Comparison of ENCODE assay signal across 13 mouse cellular contexts in the genomic region with DNA sequence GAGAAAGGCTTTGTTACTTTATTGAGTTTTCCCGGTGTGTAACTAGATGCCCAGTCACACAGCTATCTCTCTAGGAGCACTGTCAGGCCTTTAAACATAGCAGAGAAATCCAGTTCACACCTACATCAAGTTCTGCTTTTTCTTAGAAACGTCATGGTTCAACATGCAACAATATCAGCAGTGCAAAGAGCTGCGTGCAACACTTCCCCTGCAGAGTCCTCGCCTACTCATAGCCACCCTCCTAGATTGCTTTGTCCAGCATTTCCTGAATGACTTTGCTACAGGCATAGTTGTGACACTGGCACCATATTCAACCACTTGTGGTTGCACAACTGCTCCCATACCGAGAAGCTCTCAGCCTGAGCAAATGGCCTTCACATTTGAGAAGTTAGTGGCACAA. TPM values are rescaled to one million over a fixed set of nuclear protein-coding genes. Genes with fewer than 3 reads are reported as not detected.
DNase-seq lines count a peak whose midpoint lies in the region; ATAC-seq lines count a peak whose summit lies in the region.
"Had no signal": no experiment of that assay in that cellular context is flagged by ENCODE, and none has a peak within 500 bp of the region (broad histone marks: within the 10 kb centered on the region; RNA-seq: fewer than 3 reads in every experiment).

No protein-coding gene starts in this region.

- H3K79me2 ChIP-seq in macrophage (ENCODE audit: inconsistent target), result peaks cover 94% of the 10 kb centered on the region

- DNase-seq in heart, adult 8-10 months (ENCODE audit: low spot score), result peak; percentile 9
- DNase-seq in CD4-positive helper T cell, adult 2 months (ENCODE audit: low read depth, low spot score), result peak; percentile 32
- DNase-seq in cerebellum, adult 18-20 months, result no peak
- no peak for DNase-seq in ovary, postnatal 10 days (ENCODE audit: low spot score)
- DNase-seq: cerebellum, postnatal 10 days; retina, postnatal 1 day had no signal

- ATAC-seq in heart, embryonic 11.5 days (replicated peaks; ENCODE audit: insufficient number of reproducible peaks, low FRiP score, low TSS enrichment), result no peak
- ATAC-seq in hematopoietic stem cell, adult 5-6 weeks (replicated peaks in 1 of 2; ENCODE audit: insufficient read depth in 1 of 2, low FRiP score in 2 of 2, low TSS enrichment in 1 of 2, low read depth in 1 of 2, poor library complexity in 2 of 2, severe bottlenecking in 2 of 2), result peak; percentile 85 to 90
- no peak for ATAC-seq in forebrain, embryonic 13.5 days

- H3K9ac ChIP-seq in heart, embryonic 11.5 days (ENCODE audit: low read depth, low read length), result no peak overlapping the region
- no peak overlapping the region for H3K9ac ChIP-seq in forebrain, embryonic 13.5 days
- H3K9ac ChIP-seq: midbrain, embryonic 12.5 days had no signal

- no peak overlapping the region for H3K27ac ChIP-seq in heart, embryonic 11.5 days (ENCODE audit: low read depth, low read length)
- H3K27ac ChIP-seq in macrophage, result peak overlapping the region; percentile 97
- H3K27ac ChIP-seq in forebrain, embryonic 13.5 days, result no peak overlapping the region
- H3K27ac ChIP-seq: heart, adult 2 months; midbrain, embryonic 12.5 days had no signal

- no peaks in the 10 kb centered on the region for H3K9me3 ChIP-seq in heart, embryonic 11.5 days (replicated peaks; ENCODE audit: control insufficient read depth, low read length)
- no peaks in the 10 kb centered on the region for H3K9me3 ChIP-seq in forebrain, embryonic 13.5 days (replicated peaks)
- H3K9me3 ChIP-seq: midbrain, embryonic 12.5 days had no signal

- 75% methylated on average over 5 of the region's 5 CpGs for WGBS in heart, embryonic 11.5 days (ENCODE audit: insufficient replicate concordance)
- WGBS in macrophage (ENCODE audit: missing documents), result 0% methylated on average over 5 of the region's 5 CpGs
- 89% methylated on average over 5 of the region's 5 CpGs for WGBS in forebrain, embryonic 13.5 days

- H3K4me2 ChIP-seq in heart, embryonic 11.5 days, result no peak overlapping the region
- no peak overlapping the region for H3K4me2 ChIP-seq in forebrain, embryonic 13.5 days
- H3K4me2 ChIP-seq: midbrain, embryonic 12.5 days had no signal

- no peaks in the 10 kb centered on the region for H3K4me1 ChIP-seq in heart, embryonic 11.5 days (ENCODE audit: control insufficient read depth, insufficient read depth, low read length)
- H3K4me1 ChIP-seq in forebrain, embryonic 13.5 days, result no peaks in the 10 kb centered on the region
- H3K4me1 ChIP-seq: midbrain, embryonic 12.5 days had no signal

- no peaks in the 10 kb centered on the region for H3K36me3 ChIP-seq in heart, embryonic 11.5 days (ENCODE audit: control insufficient read depth, insufficient read depth, low read length)
- H3K36me3 ChIP-seq in macrophage (ENCODE audit: inconsistent target), result peaks cover 13% of the 10 kb centered on the region; the same call in 1 of the 2 replicates
- no peaks in the 10 kb centered on the region for H3K36me3 ChIP-seq in forebrain, embryonic 13.5 days (ENCODE audit: poor library complexity, severe bottlenecking)
- H3K36me3 ChIP-seq: midbrain, embryonic 12.5 days had no signal

- no peaks in the 10 kb centered on the region for H3K27me3 ChIP-seq in heart, embryonic 11.5 days (ENCODE audit: control insufficient read depth, insufficient read depth, low read length)
- no peaks in the 10 kb centered on the region for H3K27me3 ChIP-seq in forebrain, embryonic 13.5 days
- H3K27me3 ChIP-seq: midbrain, embryonic 12.5 days had no signal

- H3K4me3 ChIP-seq in heart, embryonic 11.5 days (ENCODE audit: low read depth, low read length), result no peak overlapping the region
- no peak overlapping the region for H3K4me3 ChIP-seq in macrophage (ENCODE audit: inconsistent target)
- H3K4me3 ChIP-seq in forebrain, embryonic 13.5 days, result no peak overlapping the region
- H3K4me3 ChIP-seq: heart, adult 2 months; midbrain, embryonic 12.5 days had no signal

RNA-seq across cellular contexts. Expression of a gene that starts 10.0 kb away (rescaled TPM):
- total RNA-seq in heart, adult 8-10 months (2022), result 1 to 10 TPM; 1.3 to 3.4 (median 2.5) TPM
- polyA plus RNA-seq in heart, embryonic 11.5 days (2014; fragmentation: Nextera tagmentation; extraction: Ambion mirVana), result 0.86 and 1.2 TPM in 2 replicates
- 96.5 and 139 TPM in 2 replicates for total RNA-seq in hematopoietic stem cell, adult 5-6 weeks (2017)
- 1,000 to 10,000 TPM in 6 of 26 experiments, 100 to 1,000 TPM in 20; 234 to 1,654 (median 819) TPM for total RNA-seq in macrophage (2018; cell fraction: chromatin; rRNA removed)
- total RNA-seq in macrophage (2018; cell fraction: cytosol; rRNA removed), result 100 to 1,000 TPM; 435 to 614 (median 502) TPM
- 1,000 to 10,000 TPM in 2 of 26 experiments, 100 to 1,000 TPM in 24; 287 to 1,216 (median 634) TPM for total RNA-seq in macrophage (2018; cell fraction: nucleus; rRNA removed)
- polyA plus RNA-seq in macrophage (2018), result 552 to 1,435 TPM (median 764 TPM) in 3 replicates
- 0.58 and 0.64 TPM in 2 replicates for polyA plus RNA-seq in forebrain, embryonic 13.5 days (2015; fragmentation: Nextera tagmentation; extraction: Ambion mirVana)

RNA-seq across cellular contexts. Expression of a gene that starts 46.0 kb away (rescaled TPM):
- under 1 TPM; 0.11 to 0.25 (median 0.21) TPM for total RNA-seq in heart, adult 8-10 months (2022)
- polyA plus RNA-seq in heart, embryonic 11.5 days (2014; fragmentation: Nextera tagmentation; extraction: Ambion mirVana), result not detected in 2 replicates
- 5.0 and 5.2 TPM in 2 replicates for total RNA-seq in hematopoietic stem cell, adult 5-6 weeks (2017)
- 100 to 1,000 TPM in 21 of 26 experiments, 10 to 100 TPM in 5; 23.0 to 410 (median 222) TPM for total RNA-seq in macrophage (2018; cell fraction: chromatin; rRNA removed)
- total RNA-seq in macrophage (2018; cell fraction: cytosol; rRNA removed), result 10 to 100 TPM in 13 of 26 experiments, 1 to 10 TPM in 13; 2.8 to 24.5 (median 10.0) TPM
- 100 to 1,000 TPM in 15 of 26 experiments, 10 to 100 TPM in 11; 29.2 to 375 (median 110) TPM for total RNA-seq in macrophage (2018; cell fraction: nucleus; rRNA removed)
- 14.1 to 35.5 TPM (median 19.0 TPM) in 3 replicates for polyA plus RNA-seq in macrophage (2018)
- not detected in 2 replicates for polyA plus RNA-seq in forebrain, embryonic 13.5 days (2015; fragmentation: Nextera tagmentation; extraction: Ambion mirVana)
- polyA plus RNA-seq: intestine, embryonic 14.5 days had no signal

Comparison
In these comparisons a context has a peak if more than half of its experiments do, and no peak if none do; other contexts are left out.
1. DNase-seq: peak in heart, adult 8-10 months (single experiment) and CD4-positive helper T cell, adult 2 months (single experiment); none in cerebellum, adult 18-20 months (0 of 2) and ovary, postnatal 10 days (single experiment).
2. ATAC-seq: peak in hematopoietic stem cell, adult 5-6 weeks (2 of 2); none in heart, embryonic 11.5 days (single experiment) and forebrain, embryonic 13.5 days (single experiment).
3. RNA of a gene that starts 10.0 kb away (polyA plus RNA-seq): 552 to 1,435 TPM in macrophage; 0.86 to 1.2 TPM in heart, embryonic 11.5 days and 0.58 to 0.64 TPM in forebrain, embryonic 13.5 days; every median in the first group is over 100 times any median in the second.
4. RNA of a gene that starts 46.0 kb away (polyA plus RNA-seq): 14.1 to 35.5 TPM in macrophage; not detected in heart, embryonic 11.5 days and not detected in forebrain, embryonic 13.5 days; every median in the first group is over 10 times any median in the second.